10 mouse cellular contexts compared by ENCODE assay signal in the genomic region with DNA sequence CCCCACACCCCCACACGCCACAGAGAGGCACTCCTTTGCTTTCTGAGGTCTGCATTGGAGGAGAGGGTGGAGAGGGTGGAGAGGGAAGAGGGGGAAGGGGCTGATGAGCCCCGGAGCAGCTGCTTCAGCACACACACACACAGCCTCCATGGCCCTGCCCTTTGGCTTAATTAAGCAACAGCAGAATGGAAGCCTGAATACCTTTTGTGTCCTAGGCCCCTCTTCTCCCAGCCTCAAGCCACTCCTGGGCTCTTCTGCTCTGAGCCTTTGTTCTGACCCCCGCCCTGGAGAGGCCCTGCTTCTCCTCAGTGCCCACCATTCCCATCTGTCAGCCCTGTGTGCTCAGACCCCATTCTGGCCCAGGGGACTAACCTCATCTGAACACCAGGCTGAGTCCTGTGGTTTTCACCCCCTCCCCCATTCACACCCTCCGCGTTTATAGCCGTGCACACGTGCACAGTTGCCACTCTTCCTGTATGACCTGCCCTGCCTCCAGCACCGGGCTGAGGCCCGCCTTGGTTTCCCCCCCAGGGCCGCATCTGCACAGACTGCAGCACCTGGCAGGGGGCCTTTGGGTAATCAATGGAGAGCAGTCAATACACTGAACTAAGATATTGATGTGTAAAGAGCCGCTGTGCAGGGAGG.
DNase-seq lines count a peak whose midpoint lies in the region; ATAC-seq and TF ChIP-seq lines count a peak whose summit lies in the region.
"Had no signal": no experiment of that assay in that cellular context is flagged by ENCODE, and none has a peak within 500 bp of the region (broad histone marks: within the 10 kb centered on the region; RNA-seq: fewer than 3 reads in every experiment).

No protein-coding gene starts in this region.

- H3K9ac ChIP-seq in kidney, embryonic 16.5 days (replicated peaks; ENCODE audit: low read length) = no peak overlapping the region
- H3K9ac ChIP-seq in forebrain, embryonic 12.5 days = 0 out of 2 replicates have a peak overlapping the region, but pooled peaks have one; percentile 21
- no peak overlapping the region for H3K9ac ChIP-seq in limb, embryonic 14.5 days (ENCODE audit: low read depth, low read length, severe bottlenecking)
- no peak overlapping the region for H3K9ac ChIP-seq in stomach, embryonic 16.5 days (ENCODE audit: low read length)
- H3K9ac ChIP-seq: heart, embryonic 13.5 days; liver, embryonic 15.5 days had no signal

- no peaks in the 10 kb centered on the region for H3K36me3 ChIP-seq in kidney, embryonic 16.5 days (ENCODE audit: insufficient read depth, low read length)
- H3K36me3 ChIP-seq in forebrain, embryonic 12.5 days (replicated peaks) = peaks cover 2% of the 10 kb centered on the region; the same call in 1 of the 2 replicates
- H3K36me3 ChIP-seq in limb, embryonic 14.5 days (ENCODE audit: control insufficient read depth, insufficient read depth, low read length) = no peaks in the 10 kb centered on the region
- H3K36me3 ChIP-seq in stomach, embryonic 16.5 days (ENCODE audit: control insufficient read depth, insufficient read depth, low read length) = no peaks in the 10 kb centered on the region
- H3K36me3 ChIP-seq: heart, embryonic 13.5 days; liver, embryonic 15.5 days had no signal

- no peaks in the 10 kb centered on the region for H3K9me3 ChIP-seq in kidney, embryonic 16.5 days (ENCODE audit: low read length)
- H3K9me3 ChIP-seq in forebrain, embryonic 12.5 days = no peaks in the 10 kb centered on the region
- H3K9me3 ChIP-seq in limb, embryonic 14.5 days (ENCODE audit: control insufficient read depth, low read length) = no peaks in the 10 kb centered on the region
- no peaks in the 10 kb centered on the region for H3K9me3 ChIP-seq in stomach, embryonic 16.5 days (replicated peaks; ENCODE audit: control insufficient read depth, low read length)
- H3K9me3 ChIP-seq: heart, embryonic 13.5 days; liver, embryonic 15.5 days had no signal

- peaks cover 22% of the 10 kb centered on the region for H3K27me3 ChIP-seq in kidney, embryonic 16.5 days (ENCODE audit: insufficient read depth, low read length)
- peaks cover 44% of the 10 kb centered on the region for H3K27me3 ChIP-seq in forebrain, embryonic 12.5 days
- H3K27me3 ChIP-seq in limb, embryonic 14.5 days (ENCODE audit: control insufficient read depth, insufficient read depth, low read length) = no peaks in the 10 kb centered on the region
- H3K27me3 ChIP-seq in stomach, embryonic 16.5 days (ENCODE audit: control insufficient read depth, insufficient read depth, low read length) = no peaks in the 10 kb centered on the region
- H3K27me3 ChIP-seq: liver, embryonic 15.5 days had no signal

- no peak overlapping the region for H3K4me2 ChIP-seq in kidney, embryonic 16.5 days (replicated peaks; ENCODE audit: low read depth, low read length)
- peak overlapping the region; percentile 34 for H3K4me2 ChIP-seq in forebrain, embryonic 12.5 days
- no peak overlapping the region for H3K4me2 ChIP-seq in limb, embryonic 14.5 days (replicated peaks; ENCODE audit: low read depth, low read length, severe bottlenecking)
- no peak overlapping the region for H3K4me2 ChIP-seq in stomach, embryonic 16.5 days (ENCODE audit: low read depth, low read length)
- H3K4me2 ChIP-seq: heart, embryonic 13.5 days; liver, embryonic 15.5 days had no signal

- intact Hi-C loops in left cerebral cortex, postnatal 4 days (cut with DNase I) = no loop called here

- WGBS in kidney, embryonic 16.5 days = 19% methylated on average over 11 of the region's 11 CpGs
- 5% methylated on average over 11 of the region's 11 CpGs for WGBS in forebrain, embryonic 12.5 days
- WGBS in limb, embryonic 14.5 days = 16% methylated on average over 10 of the region's 11 CpGs
- WGBS in stomach, embryonic 16.5 days = 38% methylated on average over 11 of the region's 11 CpGs

- ATAC-seq in kidney, embryonic 16.5 days (ENCODE audit: low FRiP score, low TSS enrichment) = peak; percentile 26; the same call in 1 of the 2 replicates
- ATAC-seq in forebrain, embryonic 12.5 days (ENCODE audit: low FRiP score) = peak; percentile 89
- ATAC-seq in limb, embryonic 14.5 days (ENCODE audit: low FRiP score, low read depth) = peak; percentile 47
- ATAC-seq in stomach, embryonic 16.5 days (ENCODE audit: insufficient read depth, low FRiP score) = 0 out of 2 replicates have a peak, but pooled peaks have one; percentile 25

- DNase-seq in kidney, adult 11 months = no peak
- no peak for DNase-seq in limb, embryonic 14.5 days (ENCODE audit: low spot score)
- no peak for DNase-seq in left cerebral cortex, postnatal 4 days
- no peak for DNase-seq in layer of hippocampus, postnatal 14 days (ENCODE audit: low spot score in 2 of 2)
- DNase-seq in testis, postnatal 14 days (ENCODE audit: low spot score) = no peak

- no peaks in the 10 kb centered on the region for H3K4me1 ChIP-seq in kidney, embryonic 16.5 days (ENCODE audit: insufficient read depth, low read length)
- peaks cover 97% of the 10 kb centered on the region for H3K4me1 ChIP-seq in forebrain, embryonic 12.5 days
- peaks cover 15% of the 10 kb centered on the region for H3K4me1 ChIP-seq in limb, embryonic 14.5 days (ENCODE audit: control insufficient read depth, insufficient read depth, low read length)
- 0 out of 2 replicates have a peak, but pooled peaks cover 2% of the 10 kb centered on the region for H3K4me1 ChIP-seq in stomach, embryonic 16.5 days (ENCODE audit: control insufficient read depth, insufficient read depth, low read length)
- H3K4me1 ChIP-seq: liver, embryonic 15.5 days had no signal

- H3K27ac ChIP-seq in kidney, embryonic 16.5 days (ENCODE audit: low read length) = no peak overlapping the region
- peak overlapping the region; percentile 92 for H3K27ac ChIP-seq in forebrain, embryonic 12.5 days
- H3K27ac ChIP-seq in limb, embryonic 14.5 days (replicated peaks; ENCODE audit: low read depth, low read length) = no peak overlapping the region
- H3K27ac ChIP-seq in stomach, embryonic 16.5 days (ENCODE audit: low read length) = no peak overlapping the region
- H3K27ac ChIP-seq: heart, embryonic 13.5 days; liver, embryonic 15.5 days had no signal

- H3K4me3 ChIP-seq in kidney, embryonic 16.5 days (ENCODE audit: low read length) = no peak overlapping the region
- H3K4me3 ChIP-seq in forebrain, embryonic 12.5 days (replicated peaks) = no peak overlapping the region
- no peak overlapping the region for H3K4me3 ChIP-seq in limb, embryonic 14.5 days (replicated peaks; ENCODE audit: low read length)
- H3K4me3 ChIP-seq in stomach, embryonic 16.5 days (replicated peaks; ENCODE audit: low read length) = no peak overlapping the region
- H3K4me3 ChIP-seq: heart, embryonic 13.5 days; liver, embryonic 15.5 days had no signal

- no peak for TF ChIP-seq POLR2A in limb, embryonic 14.5 days (IDR thresholded peaks at IDR 0.05; ENCODE audit: borderline replicate concordance, extremely low read depth, insufficient read depth, insufficient read length)

Comparison
In these comparisons a context has a peak if more than half of its experiments do, and no peak if none do; other contexts are left out.
1. ATAC-seq: peak in every context shown above with its lines; median percentile 89 in forebrain, embryonic 12.5 days; 47 in limb, embryonic 14.5 days; 26 in kidney, embryonic 16.5 days; 25 in stomach, embryonic 16.5 days.